Mouse (Mus musculus) large intestine, adult 2 months (tissue): Measurements from ENCODE around the gene Dnal4. TPM values are rescaled to one million over a fixed set of nuclear protein-coding genes. Genes with fewer than 3 reads are reported as not detected.

Experiments used
- polyA plus RNA-seq: library from polyadenylated mRNA; depleted of rRNA; stranded (reverse); fragments of >200 nt; gene quantifications from 2 replicates; pipeline ENCODE4 v1.2.3, GENCODE M21; 2012; rRNA removed

Dnal4 gene
- polyA plus RNA-seq, 1 experiment: 21.3 TPM

Other genes starting within 250 kb of the Dnal4 start
- gene Ddx17, start 231.1 kb downstream of the Dnal4 start, polyA plus RNA-seq: 91.2 and 159 TPM in 2 replicates
- 0.05 and 0.10 TPM in 2 replicates for gene Dmc1, start 172.7 kb downstream of the Dnal4 start, polyA plus RNA-seq
- 0.16 and 0.78 TPM in 2 replicates for gene Fam227a, start 118.9 kb downstream of the Dnal4 start, polyA plus RNA-seq
- gene Cby1, start 118.7 kb downstream of the Dnal4 start, polyA plus RNA-seq: 8.0 and 12.5 TPM in 2 replicates
- gene Tomm22, start 107.0 kb downstream of the Dnal4 start, polyA plus RNA-seq: 59.2 and 73.0 TPM in 2 replicates
- gene Josd1, start 89.9 kb downstream of the Dnal4 start, polyA plus RNA-seq: 14.9 and 15.9 TPM in 2 replicates
- gene Gtpbp1, start 87.0 kb downstream of the Dnal4 start, polyA plus RNA-seq: 28.8 and 29.1 TPM in 2 replicates
- 18.9 and 19.0 TPM in 2 replicates for gene Sun2, start 35.3 kb downstream of the Dnal4 start, polyA plus RNA-seq
- 0.71 and 1.0 TPM in 2 replicates for gene Nptxr, start 26.9 kb upstream of the Dnal4 start, polyA plus RNA-seq
- gene Npcd, start 56.4 kb upstream of the Dnal4 start, polyA plus RNA-seq: not detected in 2 replicates
- 15.5 and 17.5 TPM in 2 replicates for gene Cbx6, start 56.8 kb upstream of the Dnal4 start, polyA plus RNA-seq
- 28.3 and 34.3 TPM in 2 replicates for gene Apobec3, start 113.8 kb upstream of the Dnal4 start, polyA plus RNA-seq
- gene Cbx7, start 193.3 kb upstream of the Dnal4 start, polyA plus RNA-seq: 22.1 and 30.5 TPM in 2 replicates
- gene Pdgfb, start 237.1 kb upstream of the Dnal4 start, polyA plus RNA-seq: 5.8 and 7.5 TPM in 2 replicates